Mouse (Mus musculus) megakaryocyte, embryonic 14.5 days (primary cell): ENCODE measurements at regions not wholly inside any gene's neighbourhood (a gene's known extent, or its start where the extent isn't known, plus 50 kb on each side); places are given as distances from the start of the nearest gene placed in this dataset.

Experiments
- H3K27me3 ChIP-seq: replicated peaks from 2 replicates; pipeline ENCODE3; 2012; ENCODE audit warnings: inconsistent platforms
- H3K36me3 ChIP-seq: replicated peaks from 2 replicates; pipeline ENCODE3; 2012; ENCODE audit warnings: low read length, inconsistent platforms, mixed read lengths
- H3K4me1 ChIP-seq: 2 replicates; pipeline ENCODE4 v1.6.1; 2012; ENCODE audit warnings: inconsistent platforms
- H3K4me3 ChIP-seq: replicated peaks from 2 replicates; pipeline ENCODE3; 2012; ENCODE audit warnings: moderate library complexity, mild to moderate bottlenecking, inconsistent platforms
- H3K9me3 ChIP-seq: 2 replicates; pipeline ENCODE4 v1.6.1; 2012; ENCODE audit warnings: inconsistent platforms
- FLI1 ChIP-seq: IDR thresholded peaks from 2 replicates; pipeline ENCODE4 v1.6.1; 2012; ENCODE audit warnings: low read length, inconsistent platforms, mixed read lengths
- GATA1 ChIP-seq: IDR thresholded peaks from 3 replicates; pipeline ENCODE4 v1.6.1; 2012; ENCODE audit warnings: mixed read lengths, low read length, inconsistent platforms, borderline replicate concordance

DNA sequence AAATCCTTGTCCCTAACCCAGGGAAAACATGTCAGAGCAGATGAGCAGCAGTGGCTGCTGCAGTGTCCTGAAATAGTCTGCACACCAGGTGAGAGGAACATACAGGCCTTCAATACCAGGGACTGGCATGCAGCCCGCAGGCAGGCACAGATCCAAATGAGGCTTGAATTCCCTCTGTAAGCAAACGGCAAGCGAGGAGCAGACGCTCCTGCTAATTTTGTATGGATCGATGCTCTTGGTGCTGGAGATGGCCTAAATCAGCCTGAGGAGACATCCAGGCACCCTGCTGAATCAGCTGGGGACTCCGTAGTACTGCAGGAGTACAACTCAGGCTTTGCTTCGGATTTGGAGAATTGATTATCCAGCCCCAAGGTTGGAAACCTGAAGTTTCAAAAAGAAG, 1273.2 kb downstream of the Gsdmc2 start:
- H3K27me3 ChIP-seq: peaks cover 10% of the 10 kb centered on the region
- H3K36me3 ChIP-seq: no peaks in the 10 kb centered on the region
- no peak overlapping the region for H3K4me3 ChIP-seq
- no peak for TF ChIP-seq FLI1
- TF ChIP-seq GATA1: no peak
- no peaks in the 10 kb centered on the region for H3K9me3 ChIP-seq
- peaks cover 3% of the 10 kb centered on the region; the same call in 1 of the 2 replicates for H3K4me1 ChIP-seq

DNA sequence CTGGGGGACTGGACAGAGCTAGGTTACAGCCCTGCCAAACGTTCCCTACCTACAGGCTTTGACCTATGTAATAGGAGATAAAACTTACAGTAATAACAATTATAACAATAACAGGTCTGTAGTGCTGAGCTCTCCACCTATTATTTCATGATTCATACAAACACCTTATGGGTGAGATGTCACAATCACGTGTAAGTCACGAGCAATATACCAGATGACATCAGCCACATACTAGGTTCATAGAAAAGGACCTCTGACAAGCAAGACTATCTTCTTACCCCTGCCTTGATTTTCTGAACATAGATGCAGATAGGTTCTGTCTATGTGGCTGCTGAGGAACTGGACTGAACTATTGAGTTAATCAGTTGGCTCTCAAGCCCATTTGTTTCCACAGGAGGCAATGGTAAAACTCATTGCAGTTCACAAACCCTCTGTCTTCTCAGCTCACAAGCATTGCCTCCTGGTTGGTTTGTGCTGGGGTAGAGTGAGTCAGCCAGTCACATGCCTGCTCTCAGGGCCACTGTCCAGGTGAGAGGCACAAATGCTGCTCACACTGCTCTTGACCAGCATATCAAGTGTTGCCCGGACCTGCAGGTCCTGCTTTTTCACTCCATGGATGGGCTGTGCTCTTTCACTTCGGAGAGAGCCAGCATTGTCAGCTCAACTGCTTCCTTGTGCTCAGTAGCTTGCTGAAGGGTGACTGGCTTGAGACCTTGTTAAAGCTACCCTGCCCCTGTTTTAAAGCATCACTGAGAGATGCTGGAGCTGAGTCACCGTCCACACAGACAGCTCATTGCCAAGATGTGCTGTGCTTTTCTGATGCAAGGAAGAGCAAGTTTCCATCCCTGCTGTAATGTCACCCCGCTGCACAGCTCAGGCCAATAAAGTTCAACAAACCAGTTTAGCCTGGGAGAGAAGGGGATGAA, 1275.9 kb downstream of the Gsdmc2 start:
- H3K27me3 ChIP-seq: peaks cover 10% of the 10 kb centered on the region
- TF ChIP-seq GATA1 (no peak), FLI1 (no peak)

DNA sequence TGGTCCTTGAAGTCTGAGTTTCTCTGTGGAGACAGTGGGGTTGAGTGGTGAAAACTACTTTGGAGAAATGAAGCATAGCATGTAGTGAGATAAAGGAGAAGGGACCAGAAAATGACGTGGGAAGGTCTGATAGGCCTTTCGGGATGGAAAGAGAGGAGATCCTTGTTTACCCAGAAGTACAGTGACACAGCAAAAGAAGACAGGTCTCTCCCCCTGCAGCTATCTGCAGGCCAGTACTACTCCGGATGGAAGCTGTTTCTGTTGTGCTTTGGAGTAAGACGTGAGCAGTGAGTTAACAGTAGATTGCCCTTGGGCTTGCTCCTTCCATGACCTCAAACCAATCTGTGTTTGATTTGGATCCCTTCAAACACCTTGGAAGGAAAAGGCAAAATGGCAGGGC, 1277.5 kb downstream of the Gsdmc2 start:
- peaks cover 3% of the 10 kb centered on the region; the same call in 1 of the 2 replicates for H3K4me1 ChIP-seq
- no peaks in the 10 kb centered on the region for H3K36me3 ChIP-seq
- TF ChIP-seq GATA1: no peak
- no peak for TF ChIP-seq FLI1
- no peak overlapping the region for H3K4me3 ChIP-seq
- peaks cover 10% of the 10 kb centered on the region for H3K27me3 ChIP-seq
- H3K9me3 ChIP-seq: no peaks in the 10 kb centered on the region

More for the DNA sequence above, 1275.9 kb downstream of the Gsdmc2 start:
- Histone ChIP-seq H3K4me3 (no peak overlapping the region), H3K36me3 (no peaks in the 10 kb centered on the region), H3K4me1 (peaks cover 3% of the 10 kb centered on the region; the same call in 1 of the 2 replicates), H3K9me3 (no peaks in the 10 kb centered on the region)

DNA sequence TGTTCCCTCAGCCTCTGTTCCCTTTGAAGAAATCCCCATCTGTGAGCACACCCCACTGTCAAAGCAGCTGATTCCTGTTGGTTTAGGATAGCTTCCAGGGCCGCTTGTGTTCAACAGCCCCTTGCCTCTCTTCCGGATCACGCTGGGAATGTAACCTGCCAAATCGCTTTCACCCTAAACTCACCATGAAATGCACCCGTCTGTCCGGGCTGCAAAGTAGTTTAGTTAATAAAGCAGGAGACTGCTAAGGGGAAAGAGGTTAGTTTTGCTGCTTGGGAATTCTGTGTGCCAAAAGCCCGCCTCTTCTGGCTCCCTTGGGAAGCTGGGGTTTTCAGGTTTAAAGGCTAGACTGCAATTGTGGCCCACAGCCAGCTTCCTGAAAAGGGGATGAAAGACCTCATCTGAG, 1278.9 kb downstream of the Gsdmc2 start:
- no peaks in the 10 kb centered on the region for H3K36me3 ChIP-seq
- H3K9me3 ChIP-seq: no peaks in the 10 kb centered on the region
- H3K4me1 ChIP-seq: peaks cover 3% of the 10 kb centered on the region; the same call in 1 of the 2 replicates
- H3K27me3 ChIP-seq: peaks cover 11% of the 10 kb centered on the region
- no peak overlapping the region for H3K4me3 ChIP-seq
- TF ChIP-seq FLI1 (no peak), GATA1 (no peak)

DNA sequence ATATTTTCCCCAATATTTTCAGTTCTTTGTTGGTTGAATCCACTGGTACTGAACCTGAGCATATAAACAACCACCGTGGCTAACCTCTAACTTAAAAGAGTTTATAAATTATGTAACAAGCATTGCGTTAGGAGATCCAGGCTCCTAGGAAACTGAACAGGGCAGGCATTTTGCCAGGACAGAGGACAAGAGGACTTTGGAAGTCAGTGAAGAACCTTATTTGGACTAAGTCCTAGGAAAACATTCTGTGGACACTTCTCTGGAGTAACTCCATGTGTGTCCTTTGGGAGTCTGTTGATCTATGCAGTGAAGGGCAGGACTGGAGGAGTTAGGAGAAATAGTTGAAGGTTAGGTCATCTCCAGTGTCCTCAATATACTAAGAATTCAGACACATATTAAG, 1311.7 kb downstream of the Gsdmc2 start:
- Histone ChIP-seq H3K4me1 (no peaks in the 10 kb centered on the region), H3K9me3 (no peaks in the 10 kb centered on the region), H3K36me3 (no peaks in the 10 kb centered on the region), H3K4me3 (no peak overlapping the region), H3K27me3 (no peaks in the 10 kb centered on the region)
- TF ChIP-seq FLI1 (no peak), GATA1 (no peak)

DNA sequence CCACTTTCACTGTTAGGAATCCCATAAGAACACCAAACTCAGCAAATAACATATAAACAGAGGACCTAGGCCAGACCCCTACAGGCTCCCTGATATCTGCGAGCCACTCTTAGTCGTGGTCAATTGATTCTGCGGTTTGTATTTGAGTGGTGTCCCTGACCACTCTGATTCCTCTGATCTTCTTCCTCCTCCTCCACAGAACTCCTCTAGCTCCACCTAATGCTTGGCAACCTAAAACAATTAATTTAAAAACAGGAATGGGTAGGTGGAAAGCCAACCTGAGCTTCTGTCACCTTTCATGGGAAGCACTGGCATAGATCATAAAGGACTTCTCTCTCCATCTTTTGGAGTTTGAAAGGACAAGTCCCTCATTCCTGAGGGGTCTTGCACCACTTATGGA, 1316.0 kb downstream of the Gsdmc2 start:
- TF ChIP-seq GATA1 (no peak), FLI1 (no peak)
- Histone ChIP-seq H3K9me3 (no peaks in the 10 kb centered on the region), H3K27me3 (no peaks in the 10 kb centered on the region), H3K4me1 (no peaks in the 10 kb centered on the region), H3K36me3 (no peaks in the 10 kb centered on the region), H3K4me3 (no peak overlapping the region)

DNA sequence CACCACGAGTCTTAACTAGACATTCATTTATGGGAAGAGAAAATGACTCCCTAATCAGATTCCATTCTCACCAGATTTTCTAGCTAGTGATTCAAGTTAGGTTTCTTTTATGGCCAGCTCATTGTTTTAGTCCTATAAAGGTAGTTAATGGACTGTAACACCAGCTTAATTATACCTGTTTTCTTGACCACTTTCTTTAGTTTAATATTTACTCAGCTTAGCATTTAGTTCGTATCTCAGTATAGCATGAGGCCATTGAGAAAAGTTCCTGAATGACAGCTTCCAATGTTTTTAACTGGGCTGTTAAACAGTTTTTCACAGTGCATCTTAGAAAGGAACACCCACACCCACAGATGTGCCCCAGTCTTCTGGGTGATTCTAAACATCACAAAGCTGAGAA, 1320.3 kb downstream of the Gsdmc2 start:
- Histone ChIP-seq H3K9me3 (no peaks in the 10 kb centered on the region), H3K36me3 (no peaks in the 10 kb centered on the region), H3K27me3 (no peaks in the 10 kb centered on the region), H3K4me3 (no peak overlapping the region), H3K4me1 (no peaks in the 10 kb centered on the region)
- no peak for TF ChIP-seq GATA1

DNA sequence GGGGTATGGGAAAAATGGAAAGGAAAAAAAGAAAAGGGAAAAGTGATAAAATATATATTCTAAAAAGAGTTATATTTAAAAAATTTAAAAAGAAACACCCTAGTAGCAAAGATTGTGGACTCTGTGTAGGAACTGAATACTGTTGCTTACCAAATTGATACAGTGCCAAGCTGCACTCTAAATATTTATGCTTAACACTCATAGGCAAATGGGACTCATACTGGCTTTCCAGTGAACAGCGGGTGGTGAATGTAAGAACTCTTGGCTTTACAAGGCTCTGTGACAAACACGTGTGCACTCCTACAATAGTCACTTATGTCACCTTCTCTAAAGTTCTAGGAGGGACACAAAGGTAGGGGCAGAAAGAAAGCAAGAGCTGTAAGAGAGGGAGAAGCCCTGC, 1320.8 kb downstream of the Gsdmc2 start:
- Histone ChIP-seq H3K4me3 (no peak overlapping the region), H3K27me3 (no peaks in the 10 kb centered on the region), H3K4me1 (no peaks in the 10 kb centered on the region), H3K36me3 (no peaks in the 10 kb centered on the region), H3K9me3 (no peaks in the 10 kb centered on the region)
- TF ChIP-seq GATA1 (no peak), FLI1 (no peak)

DNA sequence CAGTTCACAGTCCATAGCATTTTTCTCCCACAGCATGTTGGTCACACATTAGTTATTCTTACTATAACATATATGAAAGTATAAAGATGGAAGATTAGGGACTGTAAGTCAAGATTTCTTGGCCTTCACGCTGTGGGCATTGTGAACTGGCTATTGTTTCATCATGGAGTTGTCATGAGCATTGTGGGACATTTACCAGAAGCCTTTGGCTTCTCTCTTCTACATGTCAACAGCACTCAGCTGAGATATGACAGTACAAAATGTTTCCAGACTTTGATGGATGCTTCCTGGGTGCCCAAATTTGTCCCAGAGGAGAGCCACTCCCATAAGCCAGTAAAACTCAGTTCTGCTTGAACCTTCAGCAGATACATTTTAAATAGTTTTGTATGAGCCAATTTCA, 1331.5 kb downstream of the Gsdmc2 start:
- Histone ChIP-seq H3K4me1 (no peaks in the 10 kb centered on the region), H3K36me3 (no peaks in the 10 kb centered on the region), H3K9me3 (no peaks in the 10 kb centered on the region), H3K4me3 (no peak overlapping the region), H3K27me3 (no peaks in the 10 kb centered on the region)
- TF ChIP-seq GATA1 (no peak), FLI1 (no peak)

DNA sequence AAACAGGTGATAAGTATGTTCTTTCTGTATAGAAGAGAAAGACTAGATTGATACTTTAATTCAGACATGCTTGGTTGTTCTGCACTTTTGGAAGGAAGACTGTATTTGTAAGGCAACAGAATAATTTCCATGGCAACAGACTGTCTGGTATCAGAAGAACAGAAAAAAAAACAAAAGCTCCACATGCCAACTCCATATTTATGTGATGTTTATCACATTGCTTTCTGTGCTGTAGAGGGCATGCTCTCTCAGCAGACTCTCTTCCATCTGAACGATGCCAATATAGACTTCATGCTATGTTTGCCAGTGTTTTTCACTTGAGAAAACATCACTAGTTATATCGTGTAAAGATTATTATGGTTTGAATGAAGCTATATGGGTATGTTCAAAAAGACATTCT, 1333.5 kb downstream of the Gsdmc2 start:
- Histone ChIP-seq H3K4me1 (no peaks in the 10 kb centered on the region), H3K4me3 (no peak overlapping the region), H3K27me3 (no peaks in the 10 kb centered on the region), H3K36me3 (no peaks in the 10 kb centered on the region), H3K9me3 (no peaks in the 10 kb centered on the region)
- TF ChIP-seq FLI1: no peak
- no peak for TF ChIP-seq GATA1

DNA sequence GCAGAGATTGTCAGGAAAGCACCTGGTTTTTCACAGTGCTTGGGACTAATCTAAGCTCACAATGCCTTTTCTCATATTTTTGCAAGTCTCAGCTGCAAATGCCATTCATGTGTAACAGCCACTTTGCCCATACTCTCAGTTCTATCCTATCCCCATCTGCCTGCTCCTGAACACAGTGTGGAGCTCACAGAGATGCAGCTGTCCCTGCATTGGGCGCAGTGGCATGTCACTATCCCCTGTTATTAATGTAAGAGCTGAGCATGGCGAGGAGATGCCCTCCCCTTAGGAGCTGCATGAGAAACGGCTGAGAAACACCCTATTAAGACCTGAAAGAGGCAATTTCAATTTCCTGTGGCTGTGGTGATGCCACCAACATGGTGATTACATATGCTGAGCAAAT, 1341.1 kb downstream of the Gsdmc2 start:
- no peaks in the 10 kb centered on the region for H3K9me3 ChIP-seq
- H3K27me3 ChIP-seq: peaks cover 3% of the 10 kb centered on the region
- no peaks in the 10 kb centered on the region for H3K36me3 ChIP-seq
- TF ChIP-seq FLI1 (no peak), GATA1 (no peak)
- H3K4me3 ChIP-seq: peak overlapping the region; percentile 33
- H3K4me1 ChIP-seq: no peaks in the 10 kb centered on the region
